Mouse (Mus musculus): ENCODE measurements at regions not wholly inside any gene's neighbourhood (a gene's known extent, or its start where the extent isn't known, plus 50 kb on each side); places are given as distances from the start of the nearest gene placed in this dataset.
A peak's percentile ranks its signal among the peaks of the same experiment; 100 is the strongest.

- no peaks in the 10 kb centered on the region for H3K36me3 ChIP-seq (ENCODE audit: insufficient read depth, low read length)
- H3K4me1 ChIP-seq (ENCODE audit: insufficient read depth, low read length) = no peaks in the 10 kb centered on the region
- no peak overlapping the region for H3K27ac ChIP-seq (ENCODE audit: low read length)
- 92% methylated on average over 1 of the region's 1 CpGs for WGBS
- H3K27me3 ChIP-seq (ENCODE audit: insufficient read depth, low read length) = no peaks in the 10 kb centered on the region
- no peaks in the 10 kb centered on the region for H3K9me3 ChIP-seq (ENCODE audit: low read length)
- H3K4me2 ChIP-seq (replicated peaks; ENCODE audit: low read depth, low read length) = no peak overlapping the region
- H3K4me3 ChIP-seq (ENCODE audit: low read length) = no peak overlapping the region
- no peak overlapping the region for H3K9ac ChIP-seq (replicated peaks; ENCODE audit: low read length)
- peak; percentile 31; the same call in 1 of the 2 replicates for ATAC-seq (ENCODE audit: low FRiP score, low TSS enrichment)
These were observed 108.6 kb upstream of the Pfkp start for GRCm38 (mm10) chr13:6757151-6757550.

DNA sequence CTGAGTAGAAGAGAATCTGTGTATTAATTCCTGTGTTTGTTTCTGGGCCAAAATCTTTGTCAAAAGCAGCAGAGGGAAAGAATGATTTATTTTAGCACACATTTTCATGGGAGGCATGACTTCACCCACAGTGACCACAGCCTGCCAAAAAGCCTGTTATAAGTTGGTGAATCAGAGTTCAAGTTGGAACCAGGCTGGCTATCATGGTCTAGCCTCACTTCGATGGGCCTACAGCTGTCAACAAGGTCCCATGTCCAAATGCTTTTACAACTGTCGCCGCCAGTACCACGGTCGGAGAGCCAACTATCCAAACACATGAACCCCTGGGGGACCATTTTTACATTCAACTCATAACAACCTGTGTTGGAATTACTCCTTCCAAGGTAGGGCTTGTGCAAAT is 103.0 kb upstream of the Pfkp start:
- no peaks in the 10 kb centered on the region for H3K36me3 ChIP-seq (ENCODE audit: insufficient read depth, low read length)
- H3K4me2 ChIP-seq (replicated peaks; ENCODE audit: low read depth, low read length) = no peak overlapping the region
- no peak for ATAC-seq (ENCODE audit: low FRiP score, low TSS enrichment)
- H3K9ac ChIP-seq (replicated peaks; ENCODE audit: low read length) = no peak overlapping the region
- 30% methylated on average over 5 of the region's 5 CpGs for WGBS
- peak overlapping the region; percentile 43 for H3K27ac ChIP-seq (ENCODE audit: low read length)
- H3K9me3 ChIP-seq (ENCODE audit: low read length) = no peaks in the 10 kb centered on the region
- no peaks in the 10 kb centered on the region for H3K27me3 ChIP-seq (ENCODE audit: insufficient read depth, low read length)
- peaks cover 25% of the 10 kb centered on the region for H3K4me1 ChIP-seq (ENCODE audit: insufficient read depth, low read length)
- H3K4me3 ChIP-seq (ENCODE audit: low read length) = no peak overlapping the region

GRCm38 (mm10) chr13:6751149-6751548 is 102.6 kb upstream of the Pfkp start:
- Histone ChIP-seq H3K4me3 (ENCODE audit: low read length) (no peak overlapping the region), H3K27ac (ENCODE audit: low read length) (peak overlapping the region; percentile 43), H3K9ac (replicated peaks; ENCODE audit: low read length) (no peak overlapping the region), H3K36me3 (ENCODE audit: insufficient read depth, low read length) (no peaks in the 10 kb centered on the region), H3K27me3 (ENCODE audit: insufficient read depth, low read length) (no peaks in the 10 kb centered on the region), H3K9me3 (ENCODE audit: low read length) (no peaks in the 10 kb centered on the region), H3K4me2 (replicated peaks; ENCODE audit: low read depth, low read length) (no peak overlapping the region), H3K4me1 (ENCODE audit: insufficient read depth, low read length) (peaks cover 25% of the 10 kb centered on the region)
- WGBS = 28% methylated on average over 1 of the region's 1 CpGs
- peak; percentile 80 for ATAC-seq (ENCODE audit: low FRiP score, low TSS enrichment)

GRCm38 (mm10) chr13:6741916-6742315 is 93.3 kb upstream of the Pfkp start:
- H3K27ac ChIP-seq (ENCODE audit: low read length) = no peak overlapping the region
- no peaks in the 10 kb centered on the region for H3K27me3 ChIP-seq (ENCODE audit: insufficient read depth, low read length)
- H3K9me3 ChIP-seq (ENCODE audit: low read length) = no peaks in the 10 kb centered on the region
- H3K36me3 ChIP-seq (ENCODE audit: insufficient read depth, low read length) = no peaks in the 10 kb centered on the region
- no peaks in the 10 kb centered on the region for H3K4me1 ChIP-seq (ENCODE audit: insufficient read depth, low read length)
- H3K9ac ChIP-seq (replicated peaks; ENCODE audit: low read length) = no peak overlapping the region
- no peak overlapping the region for H3K4me3 ChIP-seq (ENCODE audit: low read length)
- no peak for ATAC-seq (ENCODE audit: low FRiP score, low TSS enrichment)
- H3K4me2 ChIP-seq (replicated peaks; ENCODE audit: low read depth, low read length) = no peak overlapping the region
- WGBS = 77% methylated on average over 4 of the region's 4 CpGs

GRCm38 (mm10) chr13:6736984-6737566 is 88.5 kb upstream of the Pfkp start:
- Histone ChIP-seq H3K9me3 (ENCODE audit: low read length) (no peaks in the 10 kb centered on the region), H3K4me3 (ENCODE audit: low read length) (no peak overlapping the region), H3K4me1 (ENCODE audit: insufficient read depth, low read length) (no peaks in the 10 kb centered on the region), H3K27ac (ENCODE audit: low read length) (no peak overlapping the region), H3K4me2 (replicated peaks; ENCODE audit: low read depth, low read length) (no peak overlapping the region), H3K9ac (replicated peaks; ENCODE audit: low read length) (no peak overlapping the region), H3K27me3 (ENCODE audit: insufficient read depth, low read length) (no peaks in the 10 kb centered on the region), H3K36me3 (ENCODE audit: insufficient read depth, low read length) (no peaks in the 10 kb centered on the region)
- WGBS = 64% methylated on average over 6 of the region's 6 CpGs
- ATAC-seq (ENCODE audit: low FRiP score, low TSS enrichment) = no peak

Measured in kidney, embryonic 16.5 days (tissue).